Mouse (Mus musculus): Measurements from ENCODE around the gene Pwp1. TPM values are rescaled to one million over a fixed set of nuclear protein-coding genes. Genes with fewer than 3 reads are reported as not detected.

Pwp1 gene
- polyA plus RNA-seq, 1 experiment from 2014 or later, result 44.2 TPM

DNA sequence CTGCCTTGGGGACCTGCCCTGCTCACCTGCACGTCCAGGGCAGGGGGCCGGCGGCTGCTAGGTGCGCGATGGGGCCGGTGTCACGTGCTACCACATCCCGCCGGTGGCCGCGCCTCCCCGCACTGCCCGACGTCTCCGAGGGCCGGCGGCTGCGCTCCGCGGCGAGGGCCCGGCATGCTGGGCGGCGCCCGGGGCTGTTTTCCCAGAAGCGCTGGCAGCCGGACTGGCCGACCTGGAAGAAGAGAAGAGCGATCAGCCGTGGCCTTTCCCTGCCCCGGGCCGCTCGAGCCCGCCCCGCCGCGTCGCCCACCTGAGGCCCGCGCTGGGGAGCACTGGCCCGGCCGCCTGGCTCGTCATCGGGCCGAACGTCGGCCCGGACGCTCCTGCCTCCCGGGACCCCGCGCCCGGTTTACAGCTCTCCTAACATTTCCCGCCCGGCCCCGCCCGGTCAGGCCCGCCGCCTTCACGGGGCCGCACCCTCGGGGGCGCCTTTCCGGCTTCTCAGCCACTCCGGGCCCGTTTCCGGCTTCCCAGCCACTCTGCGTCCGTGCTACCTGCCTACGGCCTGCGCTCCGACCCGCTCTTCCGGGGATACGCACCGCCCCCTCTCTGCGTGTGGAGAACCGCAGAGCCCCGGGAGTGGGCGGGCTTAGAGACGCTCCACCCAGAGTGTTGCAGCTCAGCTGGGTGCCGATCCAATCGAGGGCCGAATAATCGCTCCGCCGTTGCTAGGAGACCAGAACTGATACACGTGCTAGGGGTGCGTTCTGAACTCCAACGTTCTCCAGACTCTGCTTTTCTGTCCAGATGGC lies 87.4 kb downstream of the Pwp1 start, which contains the start of gene Prdm4:
Prdm4 (minus strand) TSS at position 645 of the 812 bp plus-strand sequence.
- Histone ChIP-seq H3K27ac (replicated peaks) (peak within 1 kb of the TSS; percentile 87), H3K36me3 (peaks cover 27% of the 10 kb centered on the region), H3K4me3 (peak within 1 kb of the TSS; percentile 98), H3K9me3 (no peaks in the 10 kb centered on the region), H3K4me1 (peaks cover 17% of the 10 kb centered on the region), H3K27me3 (replicated peaks) (peaks cover 14% of the 10 kb centered on the region), H3K4me2 (peak within 1 kb of the TSS; percentile 85), H3K9ac (peak within 1 kb of the TSS; percentile 94)
- under 1% methylated on average over 87 of the region's 90 CpGs for WGBS
- peak; percentile 98 for ATAC-seq (ENCODE audit: extremely low read depth, insufficient number of reproducible peaks, low FRiP score, low TSS enrichment)

DNA sequence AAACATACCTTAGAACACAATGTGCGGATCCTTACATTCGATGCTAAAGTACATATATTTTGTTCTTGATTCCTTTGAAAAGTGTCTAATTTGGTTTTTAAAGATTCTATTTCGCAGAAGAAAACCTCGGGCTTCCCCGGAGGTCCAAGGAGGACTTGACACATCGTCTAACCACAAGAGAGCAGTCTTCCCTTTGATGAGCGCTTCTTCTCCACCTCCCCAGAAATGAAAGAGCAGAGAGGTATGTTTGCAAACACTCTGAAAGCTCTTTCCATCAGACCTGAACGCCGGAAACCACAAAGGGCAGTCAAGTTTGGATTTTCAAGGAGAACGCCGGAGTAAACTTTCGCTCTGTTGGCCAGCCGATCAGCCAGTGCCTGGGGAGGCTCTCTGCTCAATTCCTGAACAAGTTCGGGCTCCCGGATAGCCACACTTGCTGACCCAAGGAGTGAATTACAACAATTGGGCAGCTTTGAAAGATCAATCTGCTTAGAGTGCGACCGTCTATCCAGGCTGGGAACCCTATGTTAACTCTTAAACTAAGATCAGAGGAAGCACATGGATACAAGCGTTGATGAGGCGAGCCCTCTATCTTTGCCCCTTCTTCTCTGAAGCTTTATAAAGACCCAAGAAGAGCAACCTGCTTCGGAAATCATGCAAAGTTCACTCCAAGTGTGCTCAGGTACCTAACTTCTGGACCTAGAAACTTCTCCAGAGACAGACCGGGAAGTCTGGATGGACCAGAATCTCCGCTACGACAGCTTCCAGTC lies 98.6 kb downstream of the Pwp1 start, which contains the start of gene Ascl4:
Ascl4 (plus strand) TSS at position 6 of the 770 bp plus-strand sequence.
- Histone ChIP-seq H3K9me3 (no peaks in the 10 kb centered on the region), H3K27ac (replicated peaks) (no peak within 1 kb of the TSS), H3K4me3 (peak within 1 kb of the TSS; percentile 66), H3K4me2 (peak within 1 kb of the TSS; percentile 99), H3K27me3 (replicated peaks) (peaks cover 59% of the 10 kb centered on the region), H3K36me3 (no peaks in the 10 kb centered on the region), H3K4me1 (peaks cover 22% of the 10 kb centered on the region), H3K9ac (peak within 1 kb of the TSS; percentile 70)
- ATAC-seq (ENCODE audit: extremely low read depth, insufficient number of reproducible peaks, low FRiP score, low TSS enrichment), result no peak
- WGBS, result 3% methylated on average over 23 of the region's 23 CpGs

DNA sequence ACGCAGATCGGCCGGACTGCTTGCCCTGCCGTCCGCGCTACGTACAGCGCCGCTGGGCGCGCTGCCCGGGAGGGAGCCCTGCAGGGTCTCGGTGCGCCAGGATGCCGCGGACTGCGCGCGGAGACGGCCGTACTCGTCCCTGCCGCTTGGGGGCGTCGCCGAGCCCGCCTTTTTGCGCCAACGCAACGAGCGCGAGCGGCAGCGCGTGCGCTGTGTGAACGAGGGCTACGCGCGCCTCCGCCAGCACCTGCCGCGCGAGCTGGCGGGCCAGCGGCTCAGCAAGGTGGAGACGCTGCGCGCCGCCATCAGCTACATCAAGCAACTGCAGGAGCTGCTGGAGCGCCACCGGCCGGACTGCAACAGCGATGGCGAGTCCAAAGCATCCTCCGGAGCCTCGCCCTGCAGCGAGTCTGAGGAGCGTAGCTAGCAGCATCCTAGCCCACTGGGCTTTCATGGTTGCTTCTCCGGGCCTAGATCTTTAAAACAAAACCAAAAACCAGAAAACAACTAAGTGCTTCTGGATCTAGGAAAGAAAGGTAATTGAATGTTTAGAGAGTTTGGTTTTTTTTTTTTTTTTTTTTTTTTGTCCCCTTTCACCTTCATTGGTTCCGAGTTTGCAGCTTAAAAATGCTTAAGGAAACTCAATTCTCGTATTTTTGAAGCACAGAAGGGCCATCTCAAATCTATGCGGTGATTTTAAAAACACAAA lies 99.4 kb downstream of the Pwp1 start:
- peaks cover 52% of the 10 kb centered on the region for H3K27me3 ChIP-seq (replicated peaks)
- H3K9me3 ChIP-seq, result no peaks in the 10 kb centered on the region
- no peaks in the 10 kb centered on the region for H3K36me3 ChIP-seq
- WGBS, result 1% methylated on average over 63 of the region's 63 CpGs
- H3K4me1 ChIP-seq, result peaks cover 22% of the 10 kb centered on the region
- peak overlapping the region; percentile 70 for H3K9ac ChIP-seq
- no peak overlapping the region for H3K27ac ChIP-seq (replicated peaks)
- H3K4me2 ChIP-seq, result peak overlapping the region; percentile 99
- ATAC-seq (ENCODE audit: extremely low read depth, insufficient number of reproducible peaks, low FRiP score, low TSS enrichment), result no peak; the same call in 1 of the 2 replicates
- peak overlapping the region; percentile 66 for H3K4me3 ChIP-seq

DNA sequence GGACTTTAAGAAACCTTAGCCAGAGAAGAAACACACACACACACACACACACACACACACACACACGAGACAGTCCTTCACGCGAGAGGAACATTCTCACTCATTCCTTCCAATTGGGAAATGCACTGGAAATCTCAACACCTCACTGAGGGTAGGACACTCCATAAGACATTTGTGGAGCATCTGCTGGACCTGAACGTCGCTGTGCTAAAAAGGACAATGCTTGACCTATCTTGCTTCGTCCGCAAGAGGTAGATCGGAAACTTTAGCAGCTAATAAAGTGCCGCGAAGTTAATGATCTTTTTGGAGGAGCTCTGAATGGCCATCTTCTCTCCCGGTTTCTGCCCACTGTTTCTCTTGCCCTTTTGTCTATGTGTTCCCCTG lies 99.9 kb downstream of the Pwp1 start:
- 45% methylated on average over 11 of the region's 11 CpGs for WGBS
- ATAC-seq (ENCODE audit: extremely low read depth, insufficient number of reproducible peaks, low FRiP score, low TSS enrichment), result no peak
- no peaks in the 10 kb centered on the region for H3K36me3 ChIP-seq
- no peaks in the 10 kb centered on the region for H3K9me3 ChIP-seq
- H3K4me2 ChIP-seq, result peak overlapping the region; percentile 99
- no peak overlapping the region for H3K9ac ChIP-seq
- H3K4me1 ChIP-seq, result peaks cover 22% of the 10 kb centered on the region
- H3K27ac ChIP-seq (replicated peaks), result no peak overlapping the region
- peak overlapping the region; percentile 66 for H3K4me3 ChIP-seq
- H3K27me3 ChIP-seq (replicated peaks), result peaks cover 48% of the 10 kb centered on the region

DNA sequence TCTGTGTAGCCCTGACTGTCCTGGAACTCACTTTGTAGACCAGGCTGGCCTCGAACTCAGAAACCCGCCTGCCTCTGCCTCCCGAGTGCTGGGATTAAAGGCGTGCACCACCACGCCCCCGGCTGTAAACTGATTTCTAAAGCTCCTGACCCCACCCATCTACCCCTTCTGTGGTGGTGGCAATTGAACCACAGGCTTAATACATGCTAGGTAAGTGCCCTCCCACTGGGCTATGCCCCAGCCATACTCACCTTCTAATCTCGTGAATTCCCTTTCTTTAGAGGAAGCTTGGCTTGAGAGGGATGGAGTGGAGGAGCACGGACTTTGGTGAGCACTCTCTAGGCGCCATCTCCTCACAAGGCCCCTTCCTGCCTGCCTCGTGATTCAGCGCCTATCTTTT lies 100.7 kb downstream of the Pwp1 start:
- WGBS, result 82% methylated on average over 11 of the region's 11 CpGs
- H3K4me1 ChIP-seq, result peaks cover 22% of the 10 kb centered on the region
- H3K4me2 ChIP-seq, result no peak overlapping the region
- no peaks in the 10 kb centered on the region for H3K9me3 ChIP-seq
- no peaks in the 10 kb centered on the region for H3K36me3 ChIP-seq
- no peak overlapping the region for H3K4me3 ChIP-seq
- H3K27me3 ChIP-seq (replicated peaks), result peaks cover 47% of the 10 kb centered on the region
- no peak overlapping the region for H3K27ac ChIP-seq (replicated peaks)
- no peak for ATAC-seq (ENCODE audit: extremely low read depth, insufficient number of reproducible peaks, low FRiP score, low TSS enrichment)
- no peak overlapping the region for H3K9ac ChIP-seq

DNA sequence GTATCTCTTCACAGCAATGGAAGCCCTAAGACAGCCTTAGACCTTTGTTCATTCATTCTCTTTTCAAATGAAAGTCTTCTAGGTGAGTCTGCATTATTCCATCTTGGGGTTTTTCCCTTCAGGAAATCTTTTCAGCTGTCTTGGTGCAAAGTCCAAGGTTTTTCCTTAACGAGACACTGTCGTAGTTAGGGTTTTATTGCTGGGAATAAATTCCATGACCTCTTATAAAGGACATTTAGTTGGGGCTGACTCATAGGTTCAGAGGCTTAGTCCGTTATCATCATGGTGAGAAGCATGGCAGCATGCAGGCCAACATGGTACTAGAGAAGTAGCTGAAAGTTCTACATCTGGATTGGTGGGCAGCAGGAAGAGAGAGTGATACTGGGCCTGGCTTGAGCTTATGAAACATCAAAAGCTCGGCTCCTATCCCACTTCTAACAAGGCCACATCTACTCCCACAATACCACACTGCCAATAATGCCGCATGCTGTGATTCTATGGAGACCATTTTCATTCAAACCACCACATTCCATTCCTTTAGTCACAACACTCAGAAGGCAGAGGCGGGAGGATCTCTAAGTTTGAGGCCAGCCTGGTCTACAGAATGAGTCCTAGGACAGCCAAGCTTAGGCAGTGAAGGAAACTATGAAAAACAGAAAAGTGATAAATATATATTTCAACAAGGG lies 107.1 kb downstream of the Pwp1 start:
- whole genome bisulfite sequencing, result 93% methylated on average over 6 of the region's 6 CpGs
- ATAC-seq (ENCODE audit: extremely low read depth, insufficient number of reproducible peaks, low FRiP score, low TSS enrichment), result no peak
- H3K9me3 ChIP-seq, result peaks cover 5% of the 10 kb centered on the region; the same call in 1 of the 2 replicates
- no peaks in the 10 kb centered on the region for H3K4me1 ChIP-seq
- peaks cover 58% of the 10 kb centered on the region for H3K36me3 ChIP-seq
- no peak overlapping the region for H3K27ac ChIP-seq (replicated peaks)
- H3K9ac ChIP-seq, result no peak overlapping the region
- no peaks in the 10 kb centered on the region for H3K27me3 ChIP-seq (replicated peaks)
- no peak overlapping the region for H3K4me3 ChIP-seq
- H3K4me2 ChIP-seq, result no peak overlapping the region

Other genes with a start within 250 kb of the Pwp1 start
- gene Prdm4, start 87.6 kb downstream of the Pwp1 start, polyA plus RNA-seq (2015; fragmentation: Nextera tagmentation; extraction: Ambion mirVana), result 9.4 and 10.5 TPM in 2 replicates
- gene Ascl4, start 98.2 kb downstream of the Pwp1 start, polyA plus RNA-seq (2015; fragmentation: Nextera tagmentation; extraction: Ambion mirVana), result 0.07 TPM in 1 of 2 replicates, not detected in the other
- gene Rtcb, start 128.3 kb downstream of the Pwp1 start, polyA plus RNA-seq (2015; fragmentation: Nextera tagmentation; extraction: Ambion mirVana), result 115 and 124 TPM in 2 replicates
- gene Bpifc, start 182.4 kb downstream of the Pwp1 start, polyA plus RNA-seq (2015; fragmentation: Nextera tagmentation; extraction: Ambion mirVana), result not detected in 2 replicates
- 21.2 and 22.6 TPM in 2 replicates for gene Fbxo7, start 192.5 kb downstream of the Pwp1 start, polyA plus RNA-seq (2015; fragmentation: Nextera tagmentation; extraction: Ambion mirVana)

All from heart, embryonic 13.5 days (tissue).